Mouse (Mus musculus): ENCODE results near the gene Chrnb1. TPM values are rescaled to one million over a fixed set of nuclear protein-coding genes. Genes with fewer than 3 reads are reported as not detected.

Chrnb1 gene
- polyA plus RNA-seq, 1 experiment from 2014 or later = 1.2 TPM

GRCm38 (mm10) chr11:69787306-69787705 lies 8.4 kb downstream of the Chrnb1 start:
- WGBS = 83% methylated on average over 5 of the region's 5 CpGs
- no peak overlapping the region for H3K4me2 ChIP-seq

DNA sequence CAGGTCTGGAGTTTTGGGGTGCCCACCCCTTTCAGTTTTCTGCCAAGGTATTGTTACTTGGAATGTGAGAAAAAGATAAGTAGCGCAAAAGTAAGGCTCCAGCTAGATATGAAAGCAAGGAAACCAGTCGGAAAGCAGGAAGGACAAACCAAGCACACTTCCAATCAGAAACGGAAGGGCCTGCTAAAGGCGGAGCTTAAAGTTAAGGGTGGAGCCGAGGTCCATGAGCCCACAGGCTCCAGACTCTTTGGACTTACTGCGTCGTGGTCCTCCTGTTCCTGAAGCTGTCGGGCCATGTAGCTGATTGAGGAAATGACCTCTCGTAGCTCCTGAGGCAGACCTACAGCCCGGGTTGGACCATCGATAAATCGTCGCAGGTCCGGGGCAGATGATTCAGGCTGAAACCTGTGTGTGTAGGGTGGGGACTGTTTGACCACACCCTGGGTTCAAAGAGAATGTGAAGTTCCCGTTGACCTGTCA lies 10.9 kb downstream of the Chrnb1 start:
- Histone ChIP-seq H3K27me3 (no peaks in the 10 kb centered on the region), H3K9me3 (no peaks in the 10 kb centered on the region), H3K36me3 (no peaks in the 10 kb centered on the region), H3K4me1 (replicated peaks) (no peaks in the 10 kb centered on the region), H3K4me3 (no peak overlapping the region), H3K9ac (no peak overlapping the region), H3K4me2 (no peak overlapping the region), H3K27ac (replicated peaks) (no peak overlapping the region)
- ATAC-seq (ENCODE audit: low FRiP score, low read depth) = no peak
- WGBS = 48% methylated on average over 15 of the region's 15 CpGs

More at GRCm38 (mm10) chr11:69787306-69787705, 8.4 kb downstream of the Chrnb1 start:
- H3K4me1 ChIP-seq (replicated peaks) = no peaks in the 10 kb centered on the region
- no peak overlapping the region for H3K9ac ChIP-seq
- no peak overlapping the region for H3K27ac ChIP-seq (replicated peaks)
- H3K36me3 ChIP-seq = no peaks in the 10 kb centered on the region
- H3K9me3 ChIP-seq = no peaks in the 10 kb centered on the region
- no peak for ATAC-seq (ENCODE audit: low FRiP score, low read depth)
- no peak overlapping the region for H3K4me3 ChIP-seq
- H3K27me3 ChIP-seq = no peaks in the 10 kb centered on the region

DNA sequence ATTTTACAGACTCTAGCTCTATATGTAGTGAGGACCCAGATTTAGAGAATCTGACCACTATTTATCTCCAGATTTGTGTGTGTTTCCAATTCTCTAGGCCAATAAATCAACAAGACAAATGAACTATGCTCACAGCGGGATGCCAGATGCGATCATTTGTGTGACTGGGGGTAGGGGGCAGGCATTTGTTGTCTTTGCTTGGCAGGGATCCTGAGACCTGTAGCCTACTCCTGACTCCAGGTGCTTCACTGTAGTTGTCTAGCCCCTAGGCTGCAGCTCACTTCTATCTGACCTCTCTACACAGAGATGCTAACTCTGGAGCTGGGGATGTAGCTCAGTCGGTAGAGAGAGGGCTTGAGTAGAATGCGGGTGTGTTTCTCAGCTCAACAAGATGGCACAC lies 13.9 kb downstream of the Chrnb1 start:
- Histone ChIP-seq H3K4me2 (no peak overlapping the region), H3K9me3 (no peaks in the 10 kb centered on the region), H3K4me3 (no peak overlapping the region), H3K36me3 (no peaks in the 10 kb centered on the region), H3K27me3 (no peaks in the 10 kb centered on the region), H3K27ac (replicated peaks) (no peak overlapping the region), H3K4me1 (replicated peaks) (no peaks in the 10 kb centered on the region), H3K9ac (no peak overlapping the region)
- ATAC-seq (ENCODE audit: low FRiP score, low read depth) = no peak
- 29% methylated on average over 4 of the region's 4 CpGs for WGBS

GRCm38 (mm10) chr11:69778985-69779384 lies 16.8 kb downstream of the Chrnb1 start:
- Histone ChIP-seq H3K4me1 (replicated peaks) (no peaks in the 10 kb centered on the region), H3K4me3 (no peak overlapping the region), H3K27ac (replicated peaks) (no peak overlapping the region), H3K27me3 (no peaks in the 10 kb centered on the region), H3K9me3 (no peaks in the 10 kb centered on the region), H3K9ac (no peak overlapping the region), H3K4me2 (no peak overlapping the region), H3K36me3 (0 out of 2 replicates have a peak, but pooled peaks cover 3% of the 10 kb centered on the region)
- no peak for ATAC-seq (ENCODE audit: low FRiP score, low read depth)
- WGBS = 60% methylated on average over 7 of the region's 7 CpGs

DNA sequence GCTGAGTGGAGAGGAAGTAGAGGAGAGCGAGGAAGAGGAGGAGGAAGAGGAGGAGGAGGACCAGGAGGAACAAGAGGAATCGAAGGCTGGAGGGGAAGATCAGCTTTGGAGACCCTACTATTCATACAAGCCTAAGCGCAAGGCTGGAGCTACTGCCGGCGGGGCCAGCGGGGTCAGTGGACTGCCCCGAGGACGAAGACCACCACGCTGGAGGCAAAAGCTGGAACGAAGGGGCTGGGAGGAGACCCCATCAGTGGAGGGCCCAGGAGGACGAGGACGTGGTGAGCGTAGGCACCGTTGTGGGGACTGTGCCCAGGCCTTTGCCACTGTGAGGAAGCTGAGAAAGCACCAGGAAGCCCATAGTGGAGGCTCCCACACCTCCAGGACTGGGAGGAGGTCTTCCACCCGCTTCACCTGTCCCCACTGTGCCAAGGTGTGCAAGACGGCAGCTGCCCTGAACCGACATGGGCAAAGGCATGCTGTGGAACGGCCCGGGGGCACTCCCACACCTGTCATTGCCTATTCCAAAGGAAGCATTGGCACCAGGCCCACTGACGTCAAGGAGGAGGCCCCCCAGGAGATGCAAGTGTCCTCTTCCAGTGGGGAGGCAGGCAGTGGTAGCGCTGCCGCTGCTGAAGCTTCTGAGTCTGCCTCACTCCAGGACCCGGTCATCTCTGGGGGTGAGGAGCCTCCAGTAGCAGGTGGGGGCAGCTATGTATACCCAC lies 17.3 kb downstream of the Chrnb1 start:
- Histone ChIP-seq H3K27ac (replicated peaks) (no peak overlapping the region), H3K9me3 (no peaks in the 10 kb centered on the region), H3K27me3 (no peaks in the 10 kb centered on the region), H3K36me3 (0 out of 2 replicates have a peak, but pooled peaks cover 3% of the 10 kb centered on the region), H3K4me1 (replicated peaks) (no peaks in the 10 kb centered on the region), H3K9ac (no peak overlapping the region), H3K4me2 (no peak overlapping the region), H3K4me3 (no peak overlapping the region)
- no peak for ATAC-seq (ENCODE audit: low FRiP score, low read depth)
- WGBS = 68% methylated on average over 23 of the region's 23 CpGs

- Histone ChIP-seq H3K9ac (no peak overlapping the region), H3K27ac (replicated peaks) (no peak overlapping the region)
- ATAC-seq (ENCODE audit: low FRiP score, low read depth) = no peak
Measured at GRCm38 (mm10) chr11:69777504-69778257, 18.1 kb downstream of the Chrnb1 start.

DNA sequence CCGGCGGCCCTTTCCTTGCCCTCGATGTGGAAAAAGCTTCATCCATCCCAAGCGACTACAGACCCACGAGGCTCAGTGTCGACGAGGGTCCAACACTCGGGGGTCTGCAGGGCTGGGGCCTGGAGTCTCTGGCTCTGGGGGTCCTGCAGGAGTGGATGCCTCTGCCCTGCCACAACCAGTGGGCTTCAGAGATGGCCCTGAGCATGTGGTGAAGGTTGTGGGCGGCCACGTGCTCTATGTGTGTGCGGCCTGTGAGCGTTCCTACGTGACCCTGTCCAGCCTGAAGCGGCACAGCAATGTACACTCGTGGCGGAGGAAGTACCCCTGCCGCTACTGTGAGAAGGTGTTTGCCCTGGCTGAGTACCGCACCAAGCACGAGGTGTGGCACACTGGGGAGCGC lies 19.3 kb downstream of the Chrnb1 start:
- no peaks in the 10 kb centered on the region for H3K4me1 ChIP-seq (replicated peaks)
- no peak overlapping the region for H3K27ac ChIP-seq (replicated peaks)
- ATAC-seq (ENCODE audit: low FRiP score, low read depth) = no peak
- no peaks in the 10 kb centered on the region for H3K9me3 ChIP-seq
- no peaks in the 10 kb centered on the region for H3K27me3 ChIP-seq
- no peak overlapping the region for H3K4me3 ChIP-seq
- WGBS = 80% methylated on average over 20 of the region's 20 CpGs
- no peak overlapping the region for H3K4me2 ChIP-seq
- 0 out of 2 replicates have a peak, but pooled peaks cover 6% of the 10 kb centered on the region for H3K36me3 ChIP-seq
- no peak overlapping the region for H3K9ac ChIP-seq

More at GRCm38 (mm10) chr11:69777504-69778257, 18.1 kb downstream of the Chrnb1 start:
- no peak overlapping the region for H3K4me3 ChIP-seq
- 58% methylated on average over 25 of the region's 26 CpGs for WGBS
- 0 out of 2 replicates have a peak, but pooled peaks cover 3% of the 10 kb centered on the region for H3K36me3 ChIP-seq
- no peaks in the 10 kb centered on the region for H3K4me1 ChIP-seq (replicated peaks)
- H3K27me3 ChIP-seq = no peaks in the 10 kb centered on the region
- H3K4me2 ChIP-seq = no peak overlapping the region
- no peaks in the 10 kb centered on the region for H3K9me3 ChIP-seq

GRCm38 (mm10) chr11:69775716-69776115 lies 20.0 kb downstream of the Chrnb1 start:
- no peak overlapping the region for H3K4me2 ChIP-seq
- no peak overlapping the region for H3K27ac ChIP-seq (replicated peaks)
- H3K36me3 ChIP-seq = 0 out of 2 replicates have a peak, but pooled peaks cover 6% of the 10 kb centered on the region
- no peak overlapping the region for H3K4me3 ChIP-seq
- ATAC-seq (ENCODE audit: low FRiP score, low read depth) = no peak
- no peaks in the 10 kb centered on the region for H3K4me1 ChIP-seq (replicated peaks)
- H3K27me3 ChIP-seq = no peaks in the 10 kb centered on the region
- 51% methylated on average over 10 of the region's 10 CpGs for WGBS
- no peak overlapping the region for H3K9ac ChIP-seq
- H3K9me3 ChIP-seq = no peaks in the 10 kb centered on the region

GRCm38 (mm10) chr11:69774961-69775360 lies 20.8 kb downstream of the Chrnb1 start:
- H3K27me3 ChIP-seq = no peaks in the 10 kb centered on the region
- no peak overlapping the region for H3K9ac ChIP-seq
- H3K9me3 ChIP-seq = no peaks in the 10 kb centered on the region
- no peak for ATAC-seq (ENCODE audit: low FRiP score, low read depth)
- H3K4me1 ChIP-seq (replicated peaks) = no peaks in the 10 kb centered on the region
- H3K27ac ChIP-seq (replicated peaks) = no peak overlapping the region
- WGBS = 56% methylated on average over 5 of the region's 5 CpGs
- no peak overlapping the region for H3K4me2 ChIP-seq
- 0 out of 2 replicates have a peak, but pooled peaks cover 6% of the 10 kb centered on the region for H3K36me3 ChIP-seq
- H3K4me3 ChIP-seq = no peak overlapping the region

- H3K36me3 ChIP-seq = 0 out of 2 replicates have a peak, but pooled peaks cover 3% of the 10 kb centered on the region
Measured at GRCm38 (mm10) chr11:69767625-69767909, 28.2 kb downstream of the Chrnb1 start.

DNA sequence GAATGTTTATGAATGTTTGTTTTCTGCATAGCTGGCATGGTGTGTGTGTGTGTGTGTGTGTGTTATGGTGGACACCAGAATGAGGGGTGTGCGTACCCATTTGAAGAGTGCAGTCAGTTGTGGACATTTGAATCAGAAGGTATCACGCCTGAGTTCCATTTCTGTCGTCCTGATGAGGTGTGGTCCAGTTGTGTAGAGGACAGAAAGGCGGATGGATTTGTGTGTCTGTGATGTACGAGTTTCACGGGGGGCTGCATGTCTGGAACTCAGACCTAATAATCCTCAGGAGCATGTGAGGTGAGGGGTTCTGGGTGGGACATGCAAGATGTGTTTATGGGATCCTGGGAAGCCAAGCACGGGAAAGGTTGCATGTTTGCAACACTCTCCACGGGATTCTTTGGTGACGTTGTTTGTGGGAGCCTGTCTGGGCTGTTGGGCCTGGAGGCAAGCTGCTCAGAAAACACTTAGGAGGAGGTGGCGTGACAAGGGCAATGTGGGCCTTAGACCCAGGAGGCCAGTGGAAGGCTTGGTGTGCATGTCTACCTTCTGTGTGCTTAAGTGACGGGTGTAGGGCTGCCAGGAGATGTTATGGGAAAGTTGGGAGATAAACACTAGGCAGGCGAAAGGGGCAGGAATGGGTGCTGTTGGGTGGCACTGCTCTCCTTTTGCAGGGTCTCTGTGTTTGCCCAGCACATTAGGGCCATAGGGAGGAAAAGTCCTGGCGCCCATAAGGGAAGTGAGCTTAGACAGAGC lies 28.7 kb downstream of the Chrnb1 start:
- peak overlapping the region; percentile 93; the same call in 1 of the 2 replicates for H3K27ac ChIP-seq (replicated peaks)
- H3K9me3 ChIP-seq = no peaks in the 10 kb centered on the region
- 58% methylated on average over 13 of the region's 13 CpGs for WGBS

More at GRCm38 (mm10) chr11:69767625-69767909, 28.2 kb downstream of the Chrnb1 start:
- H3K4me1 ChIP-seq (replicated peaks) = peaks cover 24% of the 10 kb centered on the region
- 0 out of 2 replicates have a peak overlapping the region, but pooled peaks have one; percentile 93 for H3K27ac ChIP-seq (replicated peaks)
- peak overlapping the region; percentile 86 for H3K4me2 ChIP-seq
- ATAC-seq (ENCODE audit: low FRiP score, low read depth) = no peak
- WGBS = 66% methylated on average over 4 of the region's 4 CpGs
- H3K9ac ChIP-seq = no peak overlapping the region
- no peaks in the 10 kb centered on the region for H3K9me3 ChIP-seq
- H3K4me3 ChIP-seq = peak overlapping the region; percentile 94; the same call in 1 of the 2 replicates
- no peaks in the 10 kb centered on the region for H3K27me3 ChIP-seq

More for the DNA sequence above, 28.7 kb downstream of the Chrnb1 start:
- Histone ChIP-seq H3K9ac (peak overlapping the region; percentile 97), H3K27me3 (no peaks in the 10 kb centered on the region), H3K4me2 (peak overlapping the region; percentile 86), H3K36me3 (0 out of 2 replicates have a peak, but pooled peaks cover 2% of the 10 kb centered on the region), H3K4me3 (peak overlapping the region; percentile 94), H3K4me1 (replicated peaks) (peaks cover 24% of the 10 kb centered on the region)
- no peak for ATAC-seq (ENCODE audit: low FRiP score, low read depth)
